Mouse (Mus musculus) testis, adult 2 months (tissue): ENCODE results near the gene Ap3d1.

ENCODE experiments used
- CTCF ChIP-seq: fragments of 200-500 bp; IDR thresholded peaks from 2 replicates; pipeline ENCODE4 v1.5.1; 2012; ENCODE audit warnings: low read depth, mild to moderate bottlenecking, inconsistent platforms, low read length, moderate library complexity; ENCODE audit not compliant: control insufficient read depth, insufficient read depth, insufficient replicate concordance
- POLR2A ChIP-seq: fragments of 200-500 bp; IDR thresholded peaks from 2 replicates; pipeline ENCODE4 v1.6.1; 2012; ENCODE audit warnings: low read depth, mild to moderate bottlenecking, inconsistent platforms, low read length, moderate library complexity; ENCODE audit not compliant: control insufficient read depth

- TF ChIP-seq CTCF, result no peak
- TF ChIP-seq POLR2A, result no peak
Observed at GRCm38 (mm10) chr10:80683647-80684046, 58.4 kb downstream of the Ap3d1 start.
